Mouse (Mus musculus) gastrocnemius, postnatal 4 days (tissue): ENCODE measurements around the gene Usp48. TPM values are rescaled to one million over a fixed set of nuclear protein-coding genes. Genes with fewer than 3 reads are reported as not detected.
"Not testable (repeated sequence)": the region's sequence is repeated elsewhere in the genome, so short reads cannot be mapped to it uniquely, and the experiment has no call there.

ENCODE experiments used
- DNase-seq, 2 experiments: peaks; one replicate each; pipeline ENCODE4 v3.0.0; 2021 to 2022; ENCODE audit warnings: low spot score in 2 of 2, mixed read lengths in 2 of 2
- long read RNA-seq, 2 experiments: library from polyadenylated mRNA; stranded (forward); transcript quantifications; one replicate each; pipeline ENCODE4 v2.0.0; 2021
- total RNA-seq, 2 experiments: library from RNA; stranded (reverse); gene quantifications; 2 replicates each; pipeline ENCODE4 v1.2.3; 2021

Gene Usp48
- total RNA-seq: 10 to 100 TPM; 42.9 to 65.7 TPM
- long read RNA-seq, experiment 1, full-length matches to known transcripts: 2 of 23 reads
- long read RNA-seq, experiment 1, partial matches to known transcripts: 4 of 23 reads
- long read RNA-seq, experiment 1, other reads (novel, unspliced or antisense): 17 of 23 reads
- long read RNA-seq, experiment 2, full-length matches to known transcripts: 1 of 43 reads
- long read RNA-seq, experiment 2, partial matches to known transcripts: 5 of 43 reads
- long read RNA-seq, experiment 2, other reads (novel, unspliced or antisense): 37 of 43 reads

- DNase-seq: peak; percentile 99 to 100
These were observed at the start of gene Usp48 for GRCm38 (mm10) chr4:137593601-137594495. Usp48 (plus strand) TSS chr4:137593755.

GRCm38 (mm10) chr4:137545568-137545967, 48.0 kb upstream of the Usp48 start:
- no peak for DNase-seq

- DNase-seq: no peak
These were observed 47.5 kb upstream of the Usp48 start for GRCm38 (mm10) chr4:137546003-137546525.

GRCm38 (mm10) chr4:137553466-137553865, 40.1 kb upstream of the Usp48 start:
- DNase-seq: peak in 1 of 2 experiments; percentile 15

- DNase-seq: no peak
These were observed 36.8 kb upstream of the Usp48 start for GRCm38 (mm10) chr4:137556673-137557210.

GRCm38 (mm10) chr4:137569873-137570272, 23.7 kb upstream of the Usp48 start:
- DNase-seq: no peak

GRCm38 (mm10) chr4:137574469-137574868, 19.1 kb upstream of the Usp48 start, which contains the start of gene Ldlrad2:
Ldlrad2 (minus strand) TSS chr4:137574569.
- no peak for DNase-seq

GRCm38 (mm10) chr4:137577486-137577885, 16.1 kb upstream of the Usp48 start:
- no peak for DNase-seq

GRCm38 (mm10) chr4:137578181-137578845, 15.2 kb upstream of the Usp48 start:
- DNase-seq: peak; percentile 44 to 57

GRCm38 (mm10) chr4:137579789-137580188, 13.8 kb upstream of the Usp48 start:
- no peak for DNase-seq

GRCm38 (mm10) chr4:137580299-137580698, 13.3 kb upstream of the Usp48 start:
- no peak for DNase-seq

- DNase-seq: no peak
These were observed 11.7 kb upstream of the Usp48 start for GRCm38 (mm10) chr4:137581815-137582214.

- DNase-seq: not testable (repeated sequence)
These were observed 4.5 kb upstream of the Usp48 start for GRCm38 (mm10) chr4:137589095-137589494.

GRCm38 (mm10) chr4:137589586-137589985, 4.0 kb upstream of the Usp48 start:
- DNase-seq: no peak

GRCm38 (mm10) chr4:137590961-137591360, 2.6 kb upstream of the Usp48 start:
- DNase-seq: no peak

- no peak for DNase-seq
These were observed 1.1 kb downstream of the Usp48 start for GRCm38 (mm10) chr4:137594496-137595270.

- no peak for DNase-seq
These were observed 3.6 kb downstream of the Usp48 start for GRCm38 (mm10) chr4:137597098-137597630.

GRCm38 (mm10) chr4:137598577-137598976, 5.0 kb downstream of the Usp48 start:
- no peak for DNase-seq

GRCm38 (mm10) chr4:137603449-137604171, 10.1 kb downstream of the Usp48 start:
- no peak for DNase-seq
